Mouse (Mus musculus) heart, postnatal 10 days (tissue): Measurements from ENCODE around the gene Apol6. TPM values are rescaled to one million over a fixed set of nuclear protein-coding genes. Genes with fewer than 3 reads are reported as not detected.
A peak's percentile ranks its signal among the peaks of the same experiment; 100 is the strongest.
"Not testable (repeated sequence)": the region's sequence is repeated elsewhere in the genome, so short reads cannot be mapped to it uniquely, and the experiment has no call there.

Experiments
- DNase-seq, 2 experiments: peaks; one replicate each; pipeline ENCODE4 v3.0.0; 2021
- intact Hi-C: fragments of 180-260 bp; cut with DNase I; formaldehyde crosslinking; loops from one replicate; pipeline ENCODE4 v1.15.1; 2025
- total RNA-seq, 2 experiments: library from RNA; stranded (reverse); gene quantifications; 2 replicates each; pipeline ENCODE4 v1.2.3; 2021

The Apol6 gene
- total RNA-seq, 2 experiments from 2014 or later = 1.6 to 1.7 TPM

DNA sequence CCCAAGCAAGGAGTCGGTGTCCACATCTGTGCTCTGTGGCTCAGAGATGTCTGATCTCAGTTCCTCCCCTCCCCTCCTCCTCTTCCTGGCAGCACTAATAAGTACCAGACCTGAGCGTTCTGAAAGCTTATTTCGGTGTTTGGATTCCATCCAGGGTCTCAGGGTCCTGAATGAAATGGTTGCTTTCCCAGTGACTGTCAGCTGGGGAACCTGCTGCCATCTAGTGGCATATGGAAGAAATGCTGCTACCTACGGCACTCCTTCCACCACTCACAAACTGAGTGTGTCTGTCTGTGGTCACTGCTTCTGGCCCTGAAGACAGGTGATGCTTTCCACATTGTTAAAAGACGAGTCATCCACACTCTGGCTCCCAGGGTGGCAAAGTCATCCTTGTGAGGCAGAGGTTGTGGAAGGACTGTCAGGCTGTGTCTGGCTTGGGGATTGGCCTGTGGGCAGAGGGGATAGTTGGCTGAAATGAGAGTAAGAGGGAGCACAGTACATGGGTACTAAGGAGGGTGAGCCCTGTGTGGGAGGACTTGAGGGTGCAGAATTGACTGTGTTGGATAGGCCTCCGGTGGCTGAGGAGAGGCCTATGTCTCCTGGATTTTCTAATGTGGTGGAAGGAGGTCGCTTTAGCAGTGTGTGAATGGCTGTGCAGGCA, 15.1 kb upstream of the Apol6 start:
- DNase-seq = peak; percentile 88 to 89
- intact Hi-C loops = loop anchor here (5.0 kb wide), 2 partner anchors 38 to 313 kb away; no protein-coding TSS in a partner anchor

DNA sequence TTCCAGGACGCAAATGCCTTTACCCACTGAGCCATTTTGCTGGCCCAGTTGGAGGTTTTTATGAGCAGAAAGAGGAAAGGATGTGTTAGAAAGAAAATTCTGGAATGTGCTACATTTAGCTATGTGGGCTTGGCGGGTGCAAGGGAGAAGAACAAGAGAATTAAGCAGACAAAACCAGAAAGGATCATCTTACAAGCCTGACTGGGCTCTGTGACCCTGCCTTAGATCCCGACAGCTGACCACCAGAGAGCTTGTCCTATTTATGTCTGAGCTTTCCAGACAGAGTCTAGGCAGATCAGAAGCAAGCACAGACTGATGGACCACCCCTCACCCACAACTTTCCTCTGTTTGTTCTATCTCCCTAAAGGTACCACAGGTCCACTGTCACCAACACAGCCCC, 13.3 kb upstream of the Apol6 start:
- intact Hi-C loops = no loop called here
- DNase-seq = no peak

DNA sequence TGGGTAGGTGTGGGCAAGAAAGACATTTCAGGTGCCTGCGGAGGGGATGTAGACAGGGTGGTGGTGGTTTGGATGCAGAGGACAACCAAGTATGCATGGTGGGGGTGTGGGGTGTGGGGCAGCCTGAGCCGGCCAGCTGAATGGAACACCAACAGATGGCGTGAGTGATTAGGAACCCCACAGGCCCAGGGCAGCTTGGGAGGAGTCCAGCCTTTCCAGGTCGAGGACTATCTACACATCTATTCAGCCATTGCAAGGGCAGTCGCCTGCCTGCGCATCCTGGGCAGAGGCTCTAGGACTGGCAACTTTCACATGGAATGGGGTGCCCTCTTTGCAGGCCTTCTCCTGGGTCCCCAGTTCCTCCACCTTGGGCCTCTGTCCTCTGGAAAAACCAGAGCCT, 10.0 kb upstream of the Apol6 start:
- DNase-seq = no peak
- intact Hi-C loops = no loop called here

DNA sequence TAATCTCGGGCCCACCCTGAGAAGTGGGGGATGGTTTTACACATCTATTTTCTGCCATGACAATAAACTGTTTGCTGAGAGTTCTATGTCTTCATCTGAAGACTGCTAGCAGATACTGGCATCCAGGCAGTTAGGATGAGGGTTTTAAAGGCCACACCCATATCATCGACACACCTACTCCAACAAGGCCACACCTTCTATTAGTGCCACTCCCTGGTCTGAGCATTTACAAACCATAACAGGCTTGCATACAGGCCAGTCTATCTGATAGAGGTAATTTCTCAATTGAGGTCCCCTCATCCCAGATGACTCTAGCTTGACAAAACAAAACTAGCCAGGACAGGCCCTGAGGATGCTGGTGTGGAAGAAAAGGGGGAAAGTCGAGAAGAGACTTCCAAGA, 8.9 kb upstream of the Apol6 start:
- intact Hi-C loops = loop anchor here (5.0 kb wide), 1 partner anchor 117 kb away; no protein-coding TSS in a partner anchor
- DNase-seq = no peak

DNA sequence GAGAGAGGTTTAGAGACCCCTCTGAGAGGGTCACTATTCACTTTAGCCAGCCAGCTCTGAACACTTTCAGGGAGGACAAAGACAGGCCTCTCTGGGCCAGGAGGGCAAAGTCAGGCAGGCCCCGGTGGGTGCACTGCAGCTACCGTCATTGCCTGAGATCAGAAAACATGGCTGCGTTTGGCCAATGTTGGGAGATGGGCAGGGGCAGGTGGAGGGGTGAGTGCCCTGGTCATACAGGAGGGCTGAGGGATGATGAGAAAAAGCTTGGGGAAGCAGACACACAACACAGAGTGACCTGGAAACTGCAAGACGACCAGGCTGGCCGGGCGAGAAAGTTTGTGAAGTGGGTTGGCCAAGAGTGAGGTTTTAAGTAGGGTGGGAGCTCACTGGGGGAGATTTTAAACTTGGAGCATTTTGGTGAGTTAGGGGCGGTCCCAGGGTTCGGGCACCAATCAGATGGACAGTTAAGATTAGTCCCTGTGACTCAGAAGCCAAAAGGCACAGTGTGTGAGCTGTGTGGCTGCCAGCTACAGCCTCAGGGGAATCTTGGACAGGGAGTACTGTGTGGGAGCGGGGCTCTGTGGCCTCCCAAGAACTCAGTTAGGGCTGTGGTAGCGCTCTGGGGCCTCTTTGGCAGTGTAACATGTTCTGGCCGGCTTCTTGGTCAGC, 8.1 kb upstream of the Apol6 start:
- intact Hi-C loops = loop anchor here (5.0 kb wide), 1 partner anchor 116 kb away; no protein-coding TSS in a partner anchor

DNA sequence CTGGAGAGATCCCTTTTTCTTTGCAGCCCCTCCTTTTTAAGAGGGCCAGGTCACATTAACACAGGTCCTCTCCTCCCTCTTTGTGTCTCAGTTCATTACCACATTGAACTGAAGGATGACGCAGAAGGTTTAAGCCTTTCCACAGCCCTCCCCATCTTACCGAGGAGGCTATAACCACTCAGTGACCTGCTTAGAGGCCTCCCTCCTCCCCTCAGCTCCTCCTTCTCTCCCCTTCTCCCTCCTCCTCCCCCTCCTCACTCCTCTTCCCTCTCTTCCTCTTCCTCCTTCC, 7.6 kb upstream of the Apol6 start:
- DNase-seq = no peak
- intact Hi-C loops = loop anchor here (5.0 kb wide), 1 partner anchor 115 kb away; no protein-coding TSS in a partner anchor

More for the DNA sequence above, 8.1 kb upstream of the Apol6 start:
- peak; percentile 90 to 91 for DNase-seq

DNA sequence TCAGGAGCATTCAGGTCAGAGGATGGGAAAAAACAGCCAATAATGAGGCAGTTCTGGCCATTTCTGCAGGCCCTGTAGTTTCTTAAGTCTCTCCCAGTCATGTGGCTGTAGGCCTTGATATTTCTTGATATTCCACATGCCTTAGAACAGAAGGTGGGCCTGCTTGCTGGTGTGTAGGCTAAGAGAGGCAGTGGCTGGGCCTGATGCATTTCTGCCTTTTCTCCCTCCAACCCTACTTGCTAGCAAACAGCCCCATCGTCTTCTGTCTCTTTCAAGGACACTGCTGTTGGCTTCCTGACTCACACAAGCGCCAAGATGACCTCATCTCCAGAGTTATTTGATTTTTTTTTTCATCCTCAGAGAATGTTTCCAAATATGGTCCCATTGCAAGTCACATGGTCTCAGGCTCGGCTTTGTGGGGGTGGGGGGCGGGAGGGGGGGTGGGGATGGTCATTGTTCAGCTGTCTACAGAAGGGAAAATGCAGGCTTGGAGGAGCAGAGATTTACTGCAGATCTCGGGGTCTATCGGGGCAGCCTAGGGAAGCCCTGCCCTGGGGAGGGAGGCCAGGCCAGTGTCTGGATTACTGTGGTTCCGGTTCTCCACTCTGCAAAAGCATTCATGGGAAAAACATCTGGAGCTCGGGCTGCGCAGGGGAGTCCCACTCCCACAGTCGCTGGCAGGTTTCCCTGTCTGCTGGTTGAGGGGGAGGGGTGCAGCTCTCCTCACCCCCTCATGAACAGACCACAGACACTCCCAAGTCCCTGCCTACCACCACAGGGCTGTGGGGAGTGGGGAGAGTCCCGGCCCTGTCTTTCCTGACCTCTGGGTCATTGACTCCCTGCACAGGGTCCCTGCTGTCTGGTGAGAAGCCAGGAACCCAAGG, 7.0 kb upstream of the Apol6 start:
- peak; percentile 88 to 89 for DNase-seq
- intact Hi-C loops = loop anchor here (2.0 to 5.0 kb wide), 3 partner anchors 31 to 331 kb away; no protein-coding TSS in a partner anchor

DNA sequence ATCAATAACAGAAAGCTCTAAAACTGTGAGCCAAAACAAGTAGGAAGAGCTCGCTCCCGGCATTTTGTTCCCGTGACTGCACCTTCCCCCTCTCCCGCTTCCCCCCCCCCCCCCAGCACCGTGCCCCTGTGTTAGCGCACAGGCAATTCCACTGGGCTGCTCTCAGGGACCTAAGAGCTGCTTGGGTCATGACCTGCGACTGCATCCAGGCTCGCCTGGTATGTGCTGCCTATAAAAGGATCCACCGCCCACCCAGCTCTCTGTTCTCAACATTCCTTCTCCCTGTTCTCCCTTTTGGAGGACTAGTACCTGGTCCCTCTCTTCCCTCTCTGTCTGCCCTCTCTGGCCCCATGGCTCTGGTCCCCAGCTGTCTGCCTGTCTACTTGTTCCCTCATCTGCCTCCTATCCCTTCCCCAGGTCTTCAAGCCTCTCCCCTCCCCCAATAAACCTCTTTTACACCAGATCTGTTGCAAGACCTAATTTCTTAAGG, 5.3 kb upstream of the Apol6 start:
- DNase-seq = no peak
- intact Hi-C loops = loop anchor here (2.0 to 5.0 kb wide), 3 partner anchors 30 to 330 kb away; no protein-coding TSS in a partner anchor

DNA sequence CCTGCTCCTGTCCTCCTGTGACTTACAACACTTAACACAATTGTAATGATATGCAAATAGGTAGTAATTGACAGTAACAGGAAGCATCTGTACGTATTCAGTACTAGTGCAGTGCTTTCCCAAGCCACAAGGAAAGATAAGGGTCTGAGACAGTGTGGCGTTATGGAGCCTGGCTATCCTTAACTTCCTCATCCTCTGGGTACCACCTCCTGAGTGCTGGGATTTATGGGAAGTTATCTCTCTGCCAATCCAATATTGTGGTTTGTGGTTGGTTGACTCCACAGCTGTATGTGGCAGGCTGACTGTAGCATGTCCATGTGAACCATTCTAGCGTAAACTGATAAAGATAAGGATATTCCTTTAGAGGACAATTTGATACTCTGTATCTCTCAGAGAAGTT, 3.7 kb upstream of the Apol6 start:
- intact Hi-C loops = no loop called here
- no peak for DNase-seq

DNA sequence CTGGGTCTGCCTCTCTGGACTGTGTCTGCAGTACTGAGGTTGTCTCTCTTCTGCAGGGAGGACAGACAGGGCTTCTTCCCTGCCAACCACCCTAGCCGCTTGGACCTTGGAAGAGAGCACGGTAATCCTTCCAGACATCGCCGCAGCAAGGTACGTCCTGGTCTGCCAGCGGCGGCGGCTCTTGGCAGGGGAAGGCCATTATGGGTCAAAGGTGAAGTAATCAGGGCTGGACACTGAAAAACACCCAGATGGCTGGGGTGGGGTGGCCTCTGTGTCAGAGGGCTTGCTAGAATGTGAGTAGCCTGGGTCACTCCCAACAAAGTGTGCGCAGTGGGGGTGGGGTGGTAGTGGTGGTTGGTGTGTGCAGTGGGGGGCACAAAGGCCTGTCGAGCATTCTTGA, 1.1 kb downstream of the Apol6 start:
- intact Hi-C loops = no loop called here
- DNase-seq = peak in 1 of 2 experiments; percentile 21

DNA sequence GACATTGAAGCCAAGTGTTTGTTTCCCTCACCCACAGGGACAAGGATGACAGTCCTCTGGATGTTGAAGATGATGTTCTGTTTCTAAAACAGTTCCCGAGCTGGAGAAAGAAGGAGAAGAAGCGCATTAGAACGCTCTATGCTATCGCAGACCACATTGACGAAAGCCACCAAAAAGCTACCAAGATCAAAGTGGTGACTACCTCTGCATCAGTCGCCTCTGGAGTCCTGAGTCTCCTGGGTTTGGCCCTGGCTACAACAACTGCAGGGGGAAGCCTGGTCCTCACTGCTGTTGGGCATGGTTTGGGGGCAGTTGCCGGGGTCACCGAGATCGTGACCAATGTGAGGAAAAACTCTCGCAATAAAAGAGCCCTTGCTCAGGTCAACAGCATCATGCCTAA, 6.0 kb downstream of the Apol6 start, which contains the start of gene Mb:
Gene Mb (minus strand): TSS at position 101 of the 400 bp plus-strand sequence.
- DNase-seq = no peak
- intact Hi-C loops = no loop called here

DNA sequence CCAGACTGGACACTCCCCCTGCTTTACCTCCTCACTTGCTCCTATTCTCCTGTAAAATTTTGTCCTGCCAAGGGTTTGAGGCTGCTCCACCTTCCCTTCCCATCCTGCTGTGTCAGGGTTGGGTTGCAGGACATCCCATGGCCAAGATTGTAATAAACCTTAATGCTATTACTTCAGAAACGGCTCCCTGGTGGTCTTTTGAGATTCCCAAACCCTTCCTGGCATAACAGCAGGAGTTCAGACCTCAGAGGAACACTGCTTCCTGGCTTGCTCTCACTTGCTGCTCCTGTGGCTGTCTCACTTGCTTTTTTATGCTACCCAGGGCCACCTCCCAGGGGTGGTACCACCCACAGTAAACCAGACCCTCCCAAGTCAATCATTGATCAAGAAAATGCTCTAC, 7.6 kb downstream of the Apol6 start:
- DNase-seq = no peak
- intact Hi-C loops = no loop called here

DNA sequence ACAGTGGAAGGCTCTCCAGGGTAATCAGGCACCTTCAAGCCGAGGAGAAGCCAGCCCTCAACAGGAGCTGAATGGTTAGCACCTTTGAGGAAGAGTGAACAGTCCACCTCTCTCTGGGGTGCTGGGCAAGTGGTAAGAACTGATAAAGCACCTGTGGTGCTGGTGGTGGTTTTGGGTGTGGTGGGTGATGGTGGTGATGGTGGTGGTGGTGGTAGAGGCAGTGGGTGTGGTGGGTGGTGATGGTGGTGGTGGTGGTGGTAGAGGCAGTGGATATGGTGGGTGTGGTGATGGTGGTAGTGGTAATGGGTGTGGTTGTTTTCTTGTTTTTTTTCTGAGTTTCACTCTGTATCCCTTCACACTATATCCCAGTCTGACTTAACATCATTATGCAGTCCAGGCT, 8.5 kb downstream of the Apol6 start:
- intact Hi-C loops = no loop called here

DNA sequence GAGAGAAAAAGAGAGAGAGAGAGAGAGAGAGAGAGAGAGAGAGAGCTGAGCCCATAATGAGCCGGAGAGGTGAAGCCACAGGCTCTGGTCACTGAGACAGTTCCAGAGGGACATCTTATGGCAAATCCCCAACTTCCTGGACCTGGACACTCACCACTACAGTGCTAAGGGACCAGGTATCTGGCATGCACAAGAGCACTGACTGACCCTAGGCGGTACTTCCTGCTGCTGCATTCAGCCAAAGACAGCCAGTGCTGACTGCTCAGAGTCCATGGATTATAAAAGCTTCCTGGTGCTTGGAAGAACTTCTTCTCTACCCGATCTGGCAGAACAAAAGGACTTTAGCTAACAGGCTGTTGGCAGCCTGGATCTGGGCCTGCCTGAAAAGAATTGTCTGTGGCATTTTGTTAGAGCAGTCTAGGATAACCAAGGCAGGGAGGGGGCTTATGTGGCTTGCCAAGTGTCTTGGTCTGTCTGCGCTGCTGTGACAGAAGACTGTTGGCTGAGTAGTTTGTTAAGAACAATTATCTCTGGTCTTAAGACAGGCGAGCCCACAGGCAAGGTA, 10.2 kb downstream of the Apol6 start:
- DNase-seq = no peak
- intact Hi-C loops = no loop called here

More for the DNA sequence above, 8.5 kb downstream of the Apol6 start:
- DNase-seq = no peak

DNA sequence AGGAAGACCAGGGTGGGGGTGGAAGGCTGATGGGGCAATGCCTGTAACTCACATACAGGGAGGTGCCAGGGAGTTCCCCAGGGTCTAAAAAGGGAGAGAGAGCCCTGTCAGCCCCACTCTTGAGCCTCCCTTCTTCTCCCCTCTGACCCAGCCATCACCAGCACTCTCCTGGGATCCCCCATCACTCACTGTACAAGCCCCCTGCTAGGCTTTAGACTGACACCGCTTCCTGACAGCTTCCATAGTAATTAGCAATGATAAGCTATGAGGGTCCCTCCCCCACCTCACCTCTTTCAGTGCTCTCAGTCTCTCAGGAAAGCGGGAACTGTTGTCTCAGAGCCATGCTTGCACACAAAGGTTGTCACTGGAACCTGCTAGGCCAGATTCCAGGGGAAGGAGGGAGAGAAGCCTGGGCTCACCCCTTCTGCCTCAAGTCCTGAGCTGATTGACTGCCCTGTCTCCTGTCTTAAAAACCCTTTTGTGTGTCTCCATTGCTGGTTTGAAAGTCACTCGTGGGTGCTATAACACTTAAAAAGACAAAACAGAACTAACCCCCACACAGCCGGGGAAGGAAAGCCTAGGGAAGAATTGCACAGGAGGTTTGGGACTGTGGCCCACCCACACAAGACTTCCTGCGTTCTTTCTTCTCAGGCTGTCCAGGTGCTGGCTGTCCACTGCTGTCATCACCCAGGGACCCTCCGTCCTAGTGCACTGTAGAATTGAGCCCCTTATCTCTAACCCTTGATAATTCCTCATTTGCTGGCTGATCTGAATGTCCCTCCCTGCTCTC, 11.7 kb downstream of the Apol6 start:
- DNase-seq = no peak
- intact Hi-C loops = no loop called here

DNA sequence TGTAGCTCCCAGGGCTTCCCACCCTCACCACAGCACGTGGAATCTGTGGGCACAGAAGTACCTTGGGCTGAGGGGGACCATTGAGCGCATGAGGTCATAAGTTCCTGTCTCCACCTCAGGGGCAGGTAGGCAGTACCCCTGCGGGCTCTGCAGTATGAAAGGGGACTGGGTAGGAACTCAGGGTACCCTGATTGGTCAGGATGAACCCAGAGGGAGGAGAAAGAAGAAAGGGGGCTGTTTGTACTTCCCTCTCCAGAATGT, 12.2 kb downstream of the Apol6 start:
- no peak for DNase-seq
- intact Hi-C loops = no loop called here

DNA sequence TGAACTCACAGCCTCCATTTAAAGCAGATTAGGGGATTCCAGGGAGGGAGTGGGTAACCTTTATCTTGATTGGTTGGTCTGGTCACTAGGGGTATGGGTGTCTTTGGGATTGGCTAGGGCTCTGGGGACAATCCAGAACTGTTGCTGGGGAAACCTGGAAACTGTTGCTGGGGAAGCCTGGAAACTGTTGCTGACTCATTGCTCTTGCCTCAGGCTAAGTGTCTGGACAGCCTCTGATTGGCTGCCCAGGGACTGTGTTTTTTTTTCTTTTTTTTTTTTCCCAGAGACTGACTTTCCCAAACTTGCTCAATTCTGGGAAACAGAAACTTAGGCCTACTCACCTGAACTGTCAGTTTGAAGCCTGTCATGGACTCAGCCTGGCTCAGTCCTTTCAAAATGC, 14.0 kb downstream of the Apol6 start:
- intact Hi-C loops = no loop called here
- no peak for DNase-seq

DNA sequence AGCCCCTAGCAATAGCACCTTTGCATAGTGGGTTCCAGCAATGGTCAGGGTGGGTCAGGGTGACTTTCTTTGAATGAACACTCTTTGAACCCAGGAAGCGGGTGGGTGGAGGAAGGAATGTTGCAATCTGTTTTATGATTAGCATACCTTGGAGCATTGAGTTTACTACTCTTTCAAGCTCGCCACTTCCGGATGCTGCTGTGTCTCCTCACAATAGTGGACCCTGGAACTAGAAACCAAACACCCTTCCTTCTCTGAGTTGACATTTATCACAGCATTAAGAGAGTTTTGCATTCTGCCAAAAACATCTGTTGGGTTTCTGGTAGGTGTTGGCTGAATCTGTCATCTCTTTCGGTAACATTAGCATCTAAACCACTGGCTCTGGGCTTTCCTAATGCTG, 14.9 kb downstream of the Apol6 start:
- intact Hi-C loops = not testable (repeated sequence)

DNA sequence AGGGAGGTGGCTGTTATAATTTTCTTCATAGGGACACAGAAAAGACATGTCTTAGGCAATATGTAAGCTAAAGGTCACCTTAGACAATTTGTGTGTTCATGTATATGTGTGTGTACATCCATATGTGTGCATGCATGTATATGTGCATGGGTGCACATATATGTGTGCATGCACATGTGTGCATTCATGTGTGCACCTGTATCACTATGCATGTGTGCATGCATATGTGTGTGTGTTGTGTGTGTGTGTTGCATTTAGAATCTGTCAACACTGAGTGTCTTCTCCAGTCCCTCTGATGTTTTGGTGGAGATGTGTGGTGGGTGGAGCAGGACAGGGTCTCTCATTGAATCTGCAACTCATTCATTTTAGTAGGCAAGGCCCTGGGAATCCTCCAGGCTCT, 18.2 kb downstream of the Apol6 start:
- DNase-seq = no peak
- intact Hi-C loops = no loop called here

More for the DNA sequence above, 14.9 kb downstream of the Apol6 start:
- DNase-seq = not testable (repeated sequence)

DNA sequence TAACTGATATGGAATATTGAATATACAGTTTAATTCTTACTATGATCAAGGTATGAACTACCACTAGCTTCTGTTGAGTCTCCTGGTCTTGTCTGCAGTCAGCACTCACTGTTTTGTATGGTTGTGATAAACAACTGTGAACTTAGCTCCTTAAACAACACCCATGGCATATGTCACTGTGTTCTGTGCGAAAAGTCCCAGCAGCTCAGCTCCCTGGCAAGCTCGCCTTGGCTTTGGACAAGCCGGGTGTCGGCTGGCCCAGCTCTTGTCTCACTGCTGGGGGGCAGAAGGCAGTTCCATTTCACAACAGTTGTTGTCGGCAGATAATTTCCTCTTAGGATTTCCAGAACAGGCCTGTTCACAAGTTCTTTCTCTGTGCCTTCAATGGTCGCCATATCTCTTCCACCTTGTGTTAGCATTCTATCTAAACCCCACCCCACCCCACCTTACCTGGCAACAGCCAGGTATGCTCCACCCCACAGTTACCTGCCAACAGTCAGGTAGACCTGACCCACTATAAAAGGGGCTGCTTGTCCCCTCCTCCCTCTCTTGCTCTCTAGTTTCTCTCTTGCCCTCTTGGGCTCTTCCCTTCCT, 20.8 kb downstream of the Apol6 start:
- intact Hi-C loops = loop anchor here (5.0 kb wide), 2 partner anchors 38 to 88 kb away; no protein-coding TSS in a partner anchor
- DNase-seq = no peak
